Mouse (Mus musculus) right cerebral cortex, adult 18-20 months (tissue): ENCODE data around the gene Dtx3.
"Not testable (repeated sequence)": the region's sequence is repeated elsewhere in the genome, so short reads cannot be mapped to it uniquely, and the experiment has no call there.

Experiments used
- DNase-seq: peaks from one replicate; pipeline ENCODE4 v3.0.0; 2022; ENCODE audit warnings: mixed read lengths

The Dtx3 gene

DNA sequence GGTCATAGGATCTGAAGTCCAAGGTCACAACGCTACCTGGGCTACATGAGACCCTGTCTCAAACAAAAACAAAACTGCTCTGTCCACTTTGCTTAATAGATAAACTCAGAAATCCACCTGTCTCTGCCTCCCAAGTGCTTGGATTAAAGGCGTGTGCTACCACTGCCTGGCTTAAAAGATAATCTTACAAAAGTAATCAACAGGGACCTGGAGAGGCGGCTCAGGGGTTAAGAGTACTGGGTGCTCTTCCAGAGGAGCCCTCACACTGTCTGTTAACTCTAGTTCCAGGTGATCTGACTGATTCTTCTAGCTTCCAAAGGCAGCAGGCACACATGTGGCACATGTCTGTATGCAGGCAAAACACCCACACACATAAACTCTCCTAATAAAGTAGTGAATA is 7.6 kb upstream of the Dtx3 start:
- no peak for DNase-seq

DNA sequence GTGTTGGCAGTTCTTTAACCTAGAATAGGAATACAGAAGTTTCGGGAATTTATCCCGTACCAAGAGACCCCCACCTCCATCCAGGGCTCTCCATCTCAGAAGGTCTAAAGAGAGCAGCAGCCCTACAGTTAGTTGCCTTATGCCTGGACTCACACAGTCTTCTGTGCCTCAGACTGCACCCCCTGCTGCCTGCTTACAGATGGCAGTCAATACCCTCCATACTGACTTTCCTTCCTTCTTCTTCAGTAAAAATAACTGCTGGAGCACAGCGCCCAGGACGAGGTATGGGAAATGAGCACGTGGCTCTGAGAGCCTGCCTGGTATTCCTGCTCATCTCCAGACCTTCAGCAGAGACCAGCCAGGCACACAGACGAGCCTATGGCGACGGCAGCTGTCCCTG is 4.8 kb upstream of the Dtx3 start:
- DNase-seq = no peak

DNA sequence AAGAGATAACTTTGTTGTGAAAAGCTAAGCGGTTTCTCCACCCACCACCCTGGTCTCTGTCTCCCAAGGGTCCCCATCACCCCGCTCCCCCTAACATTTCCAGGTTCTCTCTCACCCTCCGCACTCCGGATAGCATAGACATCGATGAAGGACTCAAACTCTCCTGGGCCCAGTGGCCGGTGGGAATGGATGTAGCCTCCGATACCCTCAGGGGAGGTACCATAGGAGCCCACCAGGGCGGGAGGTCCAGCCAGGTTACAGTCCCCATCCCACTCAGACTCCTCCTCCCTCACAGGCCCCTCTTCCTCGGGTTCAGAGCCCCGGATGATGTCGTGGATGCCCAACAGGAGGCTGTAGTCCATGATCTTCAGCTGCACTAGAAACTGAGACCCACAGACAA is 3.9 kb upstream of the Dtx3 start:
- no peak for DNase-seq

DNA sequence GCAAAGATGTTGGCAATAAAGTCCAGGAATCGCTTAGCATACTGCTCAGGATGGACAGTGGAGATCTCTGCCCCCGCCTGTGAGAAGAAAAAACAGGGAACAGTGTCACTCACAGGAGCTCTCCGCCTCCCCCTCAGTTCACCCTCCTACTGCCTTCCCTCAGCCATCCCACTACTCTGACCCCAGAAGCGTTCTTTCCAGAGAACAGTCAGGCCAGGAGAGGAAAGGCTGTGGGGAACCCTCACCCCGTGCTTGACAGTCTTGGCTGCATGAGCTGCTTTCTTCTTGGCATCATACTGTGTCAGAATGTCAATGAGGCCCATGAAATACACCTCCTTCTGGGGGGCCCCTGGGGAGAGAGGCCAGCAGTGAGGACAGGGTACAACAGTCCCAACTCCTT is 3.5 kb upstream of the Dtx3 start:
- no peak for DNase-seq

DNA sequence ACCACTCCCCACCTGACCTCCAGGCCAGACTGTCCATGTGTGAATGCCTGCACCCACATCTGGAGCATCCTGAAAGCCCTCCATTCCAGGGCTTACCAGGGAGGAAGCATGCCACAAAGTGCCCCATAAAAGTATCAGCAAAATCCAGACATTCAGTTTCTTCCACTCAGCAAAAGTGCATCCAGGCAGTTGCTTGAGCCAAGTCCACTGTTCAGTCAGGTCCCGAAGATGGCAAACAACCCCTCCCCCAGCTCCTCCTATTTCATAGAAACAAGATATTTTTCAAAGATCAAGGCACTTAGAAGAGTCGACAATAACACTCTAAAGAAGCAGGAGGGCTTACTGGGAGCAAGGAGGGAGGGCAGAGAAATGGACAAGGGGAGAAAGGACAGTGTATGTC is 3.0 kb upstream of the Dtx3 start:
- no peak for DNase-seq

DNA sequence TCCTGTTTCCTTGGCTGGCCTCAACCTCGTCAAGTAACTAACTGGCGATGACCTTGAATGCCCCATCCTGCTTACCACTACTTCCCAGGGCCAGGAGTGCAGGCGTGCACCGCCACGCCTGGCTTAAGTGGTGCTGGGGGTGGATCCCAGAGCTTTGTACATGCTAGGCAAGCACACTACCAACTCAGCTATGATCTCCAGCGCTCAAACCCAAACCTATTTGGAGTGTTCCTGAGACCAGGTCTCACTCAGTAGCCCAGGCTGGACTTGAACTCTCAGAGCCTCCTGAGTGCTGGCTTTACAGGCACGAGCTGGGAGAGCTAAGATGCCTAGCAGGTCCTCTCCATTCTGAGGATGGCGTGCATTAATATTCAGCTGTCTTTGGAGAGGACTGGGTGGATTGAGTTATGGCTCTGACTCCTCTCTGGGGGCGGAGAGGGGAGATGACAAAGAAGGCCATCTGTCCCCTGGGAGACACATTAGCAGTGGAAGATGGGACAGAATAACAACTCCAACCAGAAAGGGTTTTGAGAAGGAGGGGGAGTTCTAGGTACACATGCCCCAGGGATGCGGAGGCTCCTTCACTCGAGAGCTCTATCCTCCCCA is 2.1 kb upstream of the Dtx3 start:
- no peak for DNase-seq

DNA sequence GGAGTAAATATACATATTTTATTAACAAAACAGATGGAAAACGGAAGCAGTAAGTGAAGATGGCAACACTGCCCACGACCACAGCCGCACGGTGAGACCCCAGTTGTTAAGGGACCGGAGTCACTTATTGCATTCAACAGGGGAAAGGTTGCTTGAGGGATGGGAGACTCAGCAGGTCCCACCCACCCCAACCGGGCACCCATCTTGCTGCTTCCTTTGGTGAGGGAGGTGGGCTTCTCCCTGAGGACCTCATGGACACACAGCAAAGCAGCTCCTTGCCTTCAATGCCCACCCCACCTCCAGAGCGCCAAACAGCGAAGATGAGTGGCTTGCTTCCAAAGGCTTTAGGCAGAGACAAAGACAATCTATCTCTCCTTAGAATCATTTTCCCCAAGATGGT is 1.6 kb upstream of the Dtx3 start:
- DNase-seq = no peak

DNA sequence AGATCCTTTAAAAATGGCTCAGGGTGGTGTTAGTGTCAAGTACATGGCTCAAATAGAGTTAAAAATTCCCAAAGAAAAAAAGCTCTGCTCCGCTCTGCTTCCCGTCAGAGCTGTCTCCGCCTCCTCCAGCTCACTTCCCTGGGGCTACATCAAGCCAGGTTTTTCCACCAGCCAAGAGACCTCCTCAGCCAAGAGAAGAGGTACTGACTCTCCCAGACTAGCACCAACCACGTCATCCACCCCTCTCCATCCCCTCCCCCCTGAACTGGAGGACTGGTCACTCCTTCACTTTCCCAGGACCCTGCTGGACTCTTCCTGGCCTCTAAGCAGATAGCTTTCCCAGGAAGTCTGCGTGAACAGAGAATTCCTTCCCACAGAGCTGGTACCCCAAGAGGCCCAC is 864 bp upstream of the Dtx3 start:
- peak; percentile 79 for DNase-seq

DNA sequence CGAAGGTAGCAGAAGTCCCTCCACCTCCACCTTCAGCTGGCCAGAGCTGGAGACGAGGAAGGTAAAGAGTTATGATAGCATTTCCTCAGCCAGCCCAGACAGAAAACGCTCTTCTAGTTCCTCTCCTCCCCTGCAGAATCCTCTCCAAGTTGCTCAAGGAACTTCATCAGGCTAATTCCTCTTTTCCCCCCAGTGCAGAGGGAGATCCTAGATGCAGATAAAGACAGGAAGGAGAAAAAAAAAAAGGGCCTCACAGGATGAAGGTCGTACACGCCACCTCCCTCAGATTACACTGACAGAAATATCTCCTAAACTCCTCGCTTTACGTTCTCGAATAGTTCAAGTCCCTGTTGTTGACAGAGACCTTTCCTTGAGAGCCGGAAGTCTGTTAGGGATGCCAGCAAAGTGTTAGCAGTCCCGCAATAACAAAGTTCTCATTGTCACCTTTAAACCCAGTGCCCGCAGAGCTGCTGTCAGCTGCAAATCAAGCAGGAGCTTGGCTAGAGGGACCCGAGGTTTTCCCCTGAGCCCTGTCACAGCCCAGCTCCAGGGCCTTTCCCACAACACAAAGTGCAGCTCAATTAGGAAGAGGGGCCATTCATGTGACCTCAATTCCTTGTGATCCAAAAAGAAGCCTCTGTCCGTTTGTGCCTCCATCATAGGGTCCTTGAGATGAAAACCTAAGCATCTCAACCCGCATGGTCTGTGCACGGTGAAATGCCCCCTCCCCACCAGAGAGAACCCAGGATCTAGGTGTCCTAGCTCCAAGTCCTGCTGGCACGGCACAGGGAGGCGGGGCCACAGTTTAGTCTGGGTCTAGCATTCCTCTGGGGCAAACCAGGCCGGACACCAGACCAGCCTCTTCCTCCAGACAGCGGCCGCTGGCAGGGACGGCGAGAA is 850 bp downstream of the Dtx3 start:
- DNase-seq = no peak

DNA sequence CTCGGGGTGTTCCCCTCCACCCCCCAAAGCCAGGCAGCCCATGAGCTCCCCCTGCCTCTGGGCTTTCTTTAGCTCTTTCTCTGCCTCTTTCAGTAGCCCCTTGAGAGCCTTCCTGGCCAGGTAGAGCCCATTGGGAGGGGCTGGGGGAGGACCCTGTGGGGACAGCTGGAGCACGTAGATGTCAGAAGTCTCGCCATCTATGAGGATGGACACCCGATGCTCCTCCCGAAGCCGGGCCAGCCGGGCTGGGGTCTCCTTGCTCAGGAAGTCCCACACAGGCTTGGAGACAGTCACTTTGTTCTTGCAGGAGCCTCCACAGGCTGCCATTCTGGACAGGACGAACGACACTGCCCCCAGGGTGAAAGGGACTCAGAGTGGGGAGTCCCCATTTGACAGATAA is 2.5 kb downstream of the Dtx3 start:
- DNase-seq = no peak

DNA sequence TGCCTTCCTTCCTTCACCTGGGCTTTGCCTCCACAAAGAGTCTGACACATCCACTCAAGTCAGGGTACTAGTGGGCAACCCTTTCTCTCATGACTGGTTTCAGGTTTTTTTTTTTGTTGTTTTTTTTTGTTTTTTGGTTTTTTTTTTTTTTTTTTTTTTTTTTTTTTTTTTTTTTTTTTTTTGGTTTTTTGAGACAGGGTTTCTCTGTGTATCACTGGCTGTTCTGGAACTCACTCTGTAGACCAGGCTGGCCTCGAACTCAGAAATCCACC is 3.5 kb downstream of the Dtx3 start:
- not testable (repeated sequence) for DNase-seq

DNA sequence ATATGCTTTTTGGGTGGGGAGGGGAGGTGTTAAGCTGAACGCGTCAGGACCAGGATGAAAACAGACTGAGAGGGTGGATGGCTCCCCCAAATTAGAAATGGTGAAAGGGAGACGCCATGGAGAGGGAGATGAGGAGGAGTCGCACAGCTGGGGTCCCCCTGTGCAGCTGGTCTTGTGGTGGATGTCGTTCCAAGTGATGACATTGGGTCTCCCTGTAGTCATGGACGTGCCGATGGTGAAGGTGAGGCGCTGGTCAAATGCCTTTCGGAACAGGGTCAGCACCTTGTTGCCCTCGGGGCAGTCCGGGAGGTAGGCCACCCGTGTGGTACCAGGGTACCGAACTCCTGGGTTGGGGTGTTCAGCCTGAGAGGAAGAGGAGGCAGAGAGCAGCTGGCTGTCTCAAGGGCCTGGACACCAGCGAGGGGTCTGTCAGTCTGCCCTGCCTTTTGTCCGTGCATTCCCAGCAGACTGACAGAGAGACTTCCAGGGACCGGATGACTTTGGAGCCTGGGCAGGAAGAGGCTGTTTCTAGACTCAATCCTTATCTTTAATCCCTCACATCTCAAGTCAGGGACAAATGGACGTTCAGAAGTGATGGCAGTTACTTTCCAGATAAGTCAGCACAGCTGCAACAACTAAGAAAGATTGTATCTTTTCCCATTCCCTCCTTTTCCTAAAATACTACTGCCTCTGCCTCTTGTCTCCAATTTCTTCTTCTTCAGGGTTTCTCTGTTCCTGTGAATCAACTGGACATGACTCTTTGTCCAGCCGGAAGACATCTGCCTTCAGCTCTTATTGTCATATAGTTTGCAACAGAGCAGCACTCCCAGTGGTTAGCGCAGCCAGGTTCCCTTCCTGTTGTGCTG is 4.1 kb downstream of the Dtx3 start:
- DNase-seq = no peak

DNA sequence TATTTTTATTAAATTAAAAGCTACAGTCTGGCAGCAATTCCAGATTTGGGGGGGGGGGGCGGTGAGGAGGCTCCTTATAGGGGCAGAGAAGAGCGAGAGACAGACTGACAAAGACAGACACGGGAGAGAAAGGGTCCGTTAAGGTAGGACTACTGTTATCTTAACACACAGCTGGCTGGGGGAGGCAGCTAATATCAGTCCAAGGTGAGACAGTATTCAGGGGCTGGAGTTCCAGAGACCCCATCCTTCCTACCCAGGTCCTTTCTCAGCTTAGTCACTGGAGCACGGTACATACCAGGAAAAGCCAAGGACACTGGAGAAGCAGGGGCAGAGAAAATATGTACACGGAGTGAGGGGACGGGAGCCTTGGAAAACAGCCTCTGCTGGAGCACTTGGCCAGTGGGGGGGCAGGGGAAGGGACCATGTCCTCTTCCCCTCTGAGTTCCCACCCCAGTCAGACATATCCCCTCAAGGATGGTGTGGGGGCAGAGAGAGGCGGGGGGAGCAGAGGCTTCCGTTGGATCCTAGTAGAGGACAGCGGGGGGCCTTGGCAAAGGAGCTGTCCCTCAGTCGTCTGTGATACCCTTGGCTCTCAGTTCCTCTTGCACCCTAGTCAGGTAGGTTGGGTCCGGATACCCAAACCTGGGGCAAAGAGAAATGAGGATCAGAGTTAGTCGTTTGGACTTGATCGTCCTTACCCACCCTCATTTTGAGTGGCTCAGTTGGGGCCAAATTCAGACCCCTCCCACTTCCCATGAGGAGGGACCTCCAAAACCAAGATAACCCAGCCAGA is 4.9 kb downstream of the Dtx3 start:
- no peak for DNase-seq

DNA sequence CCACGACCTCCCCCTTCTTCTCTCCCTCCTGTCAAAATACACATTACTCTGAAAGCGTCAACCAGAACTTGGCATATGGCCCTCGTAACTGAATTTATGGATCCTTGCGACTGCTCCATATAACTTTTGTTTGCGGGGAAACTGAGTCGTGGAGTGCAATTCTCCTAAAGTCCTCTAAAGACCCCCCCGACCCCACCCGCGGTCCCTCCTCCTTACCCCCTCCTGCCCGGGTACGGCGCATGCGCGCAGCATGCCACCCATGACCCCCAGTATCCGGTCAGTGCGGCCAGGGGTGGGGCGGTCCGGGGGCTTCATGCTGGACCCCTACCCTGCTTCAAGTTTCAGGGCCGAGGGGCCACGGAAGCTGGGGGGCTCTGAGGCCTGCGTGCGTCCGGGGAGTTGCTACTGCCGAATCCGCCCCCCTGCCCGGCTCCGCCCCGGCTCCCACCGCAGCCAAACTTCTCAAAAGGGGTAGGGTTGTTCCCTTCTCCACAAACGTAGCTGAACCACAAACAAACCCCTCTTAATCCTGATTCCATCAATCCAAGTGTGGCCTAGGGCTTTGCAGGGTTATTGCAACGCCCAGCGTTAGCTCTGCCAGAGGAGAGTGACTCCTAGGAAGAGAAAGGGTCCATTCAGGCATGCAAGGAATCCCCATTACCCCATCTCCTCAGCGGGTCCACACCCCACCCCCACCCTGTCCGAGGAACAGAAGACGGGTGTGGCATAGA is 5.7 kb downstream of the Dtx3 start, which contains the start of gene Arhgef25:
Gene Arhgef25 (minus strand): TSS at position 433 of the 731 bp plus-strand sequence.
- DNase-seq = no peak

DNA sequence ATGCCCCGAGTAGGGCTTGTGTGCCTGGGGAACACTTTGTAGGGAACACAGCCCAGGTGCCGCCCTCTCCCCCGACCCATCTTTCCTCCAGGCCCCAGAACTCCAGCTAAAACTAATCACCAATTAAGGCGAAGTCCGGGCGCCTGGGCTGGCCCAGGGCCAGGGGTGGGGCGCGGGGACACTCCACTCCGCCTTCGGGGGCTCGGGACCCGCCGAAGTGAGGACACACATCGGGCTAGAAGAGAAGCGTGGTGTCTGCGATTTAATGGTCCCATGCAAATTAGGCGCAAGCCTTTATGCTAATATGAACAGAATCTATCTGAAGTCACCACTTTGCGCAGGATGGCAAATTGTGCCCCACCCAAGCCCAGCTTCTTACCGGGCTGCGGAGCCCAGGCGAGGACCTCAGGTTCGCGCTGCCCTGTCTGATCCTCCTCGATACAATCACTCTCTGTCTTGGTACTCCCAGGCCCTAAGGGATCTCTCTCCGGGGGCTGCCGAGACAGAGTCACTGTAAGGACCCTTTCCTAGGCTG is 6.3 kb downstream of the Dtx3 start:
- DNase-seq = no peak

DNA sequence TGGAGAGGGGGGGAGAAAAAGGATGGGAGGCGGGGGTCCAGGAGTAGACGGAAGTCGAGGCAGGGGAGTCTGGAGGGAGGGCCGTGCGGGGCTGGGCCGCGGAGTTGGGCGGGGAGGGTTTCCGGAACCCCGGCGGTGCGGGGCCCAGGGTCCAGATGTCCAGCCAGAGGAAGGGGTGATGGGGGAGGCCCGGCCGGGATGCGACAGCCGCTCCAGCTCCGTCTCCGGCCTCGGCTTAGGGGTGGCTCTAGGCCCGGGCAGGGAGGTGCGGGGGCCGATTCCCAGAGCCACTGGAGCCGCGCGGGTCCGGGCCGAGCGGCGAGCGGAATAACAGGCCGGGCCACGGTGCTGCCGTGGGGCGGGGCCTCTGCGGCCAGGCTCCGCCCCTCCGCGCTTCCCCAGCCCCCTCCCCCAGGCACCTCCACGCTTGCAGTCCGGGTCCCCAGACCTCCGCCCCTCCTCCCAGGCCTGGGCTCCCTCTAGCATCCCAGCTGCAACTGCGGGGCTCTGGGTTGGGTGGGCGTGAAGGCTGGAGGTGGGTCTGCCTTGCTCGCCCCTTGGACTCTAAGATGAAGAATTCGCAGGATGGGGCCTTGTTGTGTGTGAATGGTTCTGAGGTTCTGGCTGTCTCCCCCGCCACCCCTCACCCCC is 6.9 kb downstream of the Dtx3 start:
- DNase-seq = no peak

DNA sequence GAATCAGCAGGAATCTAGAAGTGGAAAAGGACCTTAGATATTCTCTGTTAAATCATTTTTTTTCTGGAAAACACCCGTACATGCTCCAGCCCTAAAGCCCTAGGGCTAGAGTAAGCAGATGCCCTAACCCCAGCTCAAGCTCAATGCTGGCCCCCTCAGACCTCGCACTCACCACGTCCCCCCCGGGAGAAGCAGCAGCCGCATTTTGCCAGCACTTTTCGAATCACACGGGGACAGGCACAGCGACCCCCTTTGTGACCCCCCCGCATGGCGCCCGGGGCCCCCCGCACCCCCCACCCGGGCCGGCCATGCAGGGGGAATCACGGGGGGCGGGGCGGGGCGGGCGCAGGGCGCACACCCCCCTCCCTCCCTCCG is 7.5 kb downstream of the Dtx3 start:
- DNase-seq = no peak

DNA sequence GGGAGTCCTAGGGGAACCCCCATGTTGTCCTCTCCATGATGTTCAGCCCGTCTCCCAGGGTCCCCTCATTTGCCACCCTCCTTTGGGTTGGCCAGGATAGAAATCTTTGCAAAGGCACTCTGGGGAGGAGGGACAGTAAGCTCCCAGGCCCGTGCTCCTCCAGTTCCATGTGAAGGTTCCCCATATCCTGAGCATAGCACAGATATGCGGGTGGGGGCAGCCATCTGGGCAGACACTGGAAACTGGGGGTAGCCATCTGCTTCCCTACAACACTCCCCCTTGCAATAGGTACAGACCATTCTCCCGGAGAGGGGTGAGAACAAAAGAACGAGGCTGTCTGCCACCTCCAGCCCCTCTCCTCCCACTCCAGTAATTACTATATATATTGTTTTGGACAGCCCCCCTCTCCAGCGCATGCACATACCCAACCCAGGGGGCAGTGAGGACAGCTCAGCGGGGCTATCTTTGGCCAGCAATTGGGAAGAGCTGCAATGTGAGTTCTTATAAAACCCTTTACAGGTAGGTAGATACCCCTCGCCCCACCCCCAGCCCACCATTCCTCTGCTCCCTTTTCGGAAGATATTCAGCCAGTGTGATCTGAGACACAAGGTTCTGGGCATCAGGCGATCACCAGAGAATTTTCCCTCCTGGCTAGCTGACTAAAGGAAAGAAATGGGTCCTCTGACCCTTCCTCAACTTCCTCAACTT is 8.0 kb downstream of the Dtx3 start:
- DNase-seq = peak; percentile 85

DNA sequence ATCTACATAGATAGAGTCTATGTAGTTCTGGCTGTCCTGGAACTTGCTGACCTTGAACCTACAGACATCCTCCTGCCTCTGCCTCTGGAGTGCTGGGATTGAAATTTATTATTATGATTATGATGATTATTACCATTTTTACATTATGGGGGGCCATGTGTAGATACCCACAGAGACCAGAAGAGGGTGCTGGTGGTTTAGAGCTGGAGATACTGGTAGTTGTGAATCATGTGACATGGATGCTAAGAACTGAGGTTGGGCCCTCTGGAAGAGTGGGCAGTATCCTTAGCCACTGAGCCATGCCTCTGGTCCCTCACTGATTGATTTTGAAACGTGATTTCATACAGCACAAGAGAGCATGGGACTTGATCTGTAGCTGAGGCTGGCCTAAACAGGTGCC is 9.1 kb downstream of the Dtx3 start:
- DNase-seq = no peak

DNA sequence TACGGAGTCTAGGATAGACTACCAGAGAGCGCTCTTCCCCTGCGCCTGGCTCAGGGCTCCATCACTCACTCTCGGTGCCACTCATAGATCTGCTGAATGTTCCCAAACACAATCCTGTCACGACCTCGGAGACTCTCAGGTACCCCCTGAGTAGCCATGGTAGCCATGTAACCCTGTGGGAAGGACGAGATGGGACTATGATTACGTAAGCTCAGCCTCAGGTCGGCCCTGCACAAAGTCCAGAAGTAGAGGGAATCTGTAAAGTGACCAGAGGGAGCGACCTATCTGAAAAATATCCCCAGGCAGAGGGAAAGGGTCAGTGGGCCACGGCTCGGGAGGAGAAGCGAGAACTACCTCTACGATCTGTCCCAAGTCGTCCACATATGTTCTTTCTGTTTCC is 10.0 kb downstream of the Dtx3 start:
- DNase-seq = no peak

DNA sequence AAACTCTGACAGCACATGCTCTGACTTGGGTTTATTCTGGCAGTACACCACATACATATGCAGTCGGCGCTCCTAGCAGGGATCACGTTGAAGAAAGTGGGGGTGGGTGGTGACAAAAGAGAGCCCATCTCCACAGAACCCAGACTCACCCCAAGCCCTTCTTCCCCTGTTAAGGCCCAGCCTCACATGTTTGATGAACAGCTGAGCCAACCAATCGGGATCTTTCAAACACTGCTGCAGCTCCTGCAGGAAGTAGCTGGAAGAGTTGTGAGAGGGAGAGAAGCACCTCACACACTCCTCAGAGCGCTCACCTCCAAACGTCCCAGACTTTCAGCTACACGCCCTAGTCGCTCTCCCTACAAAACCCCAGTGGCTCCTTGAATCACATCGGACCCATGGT is 10.4 kb downstream of the Dtx3 start:
- peak; percentile 51 for DNase-seq
